Mouse (Mus musculus) limb, embryonic 13.5 days (tissue): ENCODE data around the gene Tspan9. TPM values are rescaled to one million over a fixed set of nuclear protein-coding genes. Genes with fewer than 3 reads are reported as not detected.

Source experiments
- ATAC-seq: fragments of 200-750 bp; cut with Nextera tagmentation; 2 replicates; pipeline ENCODE4 v1.8.0; 2017; ENCODE audit warnings: low read depth, moderate number of reproducible peaks, moderate TSS enrichment; ENCODE audit not compliant: low FRiP score
- H3K27ac ChIP-seq: fragments of 300-500 bp; sonication (generic); 2 replicates; pipeline ENCODE4 v1.5.1; 2015; ENCODE audit warnings: inconsistent platforms, mild to moderate bottlenecking, moderate library complexity
- H3K27me3 ChIP-seq: fragments of 300-500 bp; sonication (generic); 2 replicates; pipeline ENCODE4 v1.6.1; 2015; ENCODE audit warnings: mild to moderate bottlenecking, inconsistent platforms
- H3K36me3 ChIP-seq: fragments of 300-500 bp; sonication (generic); 2 replicates; pipeline ENCODE4 v1.6.1; 2015; ENCODE audit warnings: inconsistent platforms, mild to moderate bottlenecking, moderate library complexity
- H3K4me1 ChIP-seq: fragments of 300-500 bp; sonication (generic); 2 replicates; pipeline ENCODE4 v1.6.1; 2015; ENCODE audit warnings: inconsistent platforms
- H3K4me2 ChIP-seq: fragments of 300-500 bp; sonication (generic); replicated peaks from 2 replicates; pipeline ENCODE4 v1.6.1; 2015; ENCODE audit warnings: inconsistent platforms, mild to moderate bottlenecking, moderate library complexity
- H3K4me3 ChIP-seq: fragments of 300-500 bp; sonication (generic); 2 replicates; pipeline ENCODE4 v1.5.1; 2015; ENCODE audit warnings: moderate library complexity, mild to moderate bottlenecking, inconsistent platforms
- H3K9ac ChIP-seq: fragments of 300-500 bp; sonication (generic); 2 replicates; pipeline ENCODE4 v1.6.1; 2015; ENCODE audit warnings: mild to moderate bottlenecking, inconsistent platforms
- H3K9me3 ChIP-seq: fragments of 300-500 bp; sonication (generic); 2 replicates; pipeline ENCODE4 v1.6.1; 2016; ENCODE audit warnings: inconsistent platforms
- WGBS: fragments of 180-500 bp; shearing (Covaris S2); methylation state at CpG from one replicate; pipeline ENCODE4 v1.1.7; 2015; 5-methylcytosine and 5-hydroxymethylcytosine counted together
- polyA plus RNA-seq: library from polyadenylated mRNA; unstranded; fragments of >200 nt; fragmentation: Nextera tagmentation; extraction: Ambion mirVana; gene quantifications from 2 replicates; pipeline ENCODE4 v1.2.1, GENCODE M21; 2015

Gene Tspan9
- polyA plus RNA-seq, 1 experiment from 2014 or later = 125 TPM

DNA sequence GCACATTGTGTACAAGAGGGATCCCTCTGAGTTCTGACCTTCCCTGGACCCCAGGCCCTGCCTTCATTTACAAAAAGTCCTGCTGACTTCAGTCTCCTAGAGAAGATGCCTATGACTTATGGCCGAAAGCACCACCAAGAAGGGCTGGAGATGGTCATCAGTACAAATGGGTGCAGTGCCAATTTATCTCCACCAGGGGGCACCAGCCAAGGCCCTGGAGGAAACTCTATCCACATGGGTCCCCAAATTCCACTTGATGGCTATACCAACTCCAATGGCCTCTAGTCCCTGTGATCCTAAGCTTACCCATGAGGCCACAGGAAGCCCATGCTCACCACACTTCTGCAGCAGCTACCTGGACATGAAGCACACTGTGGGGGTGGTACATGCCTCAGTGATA is 79.9 kb downstream of the Tspan9 start:
- peaks cover 12% of the 10 kb centered on the region; the same call in 1 of the 2 replicates for H3K36me3 ChIP-seq
- no peaks in the 10 kb centered on the region for H3K9me3 ChIP-seq
- H3K4me1 ChIP-seq = peaks cover 46% of the 10 kb centered on the region
- no peak for ATAC-seq
- no peak overlapping the region for H3K27ac ChIP-seq
- no peak overlapping the region for H3K4me3 ChIP-seq
- no peaks in the 10 kb centered on the region for H3K27me3 ChIP-seq
- WGBS = 91% methylated on average over 1 of the region's 1 CpGs
- H3K9ac ChIP-seq = no peak overlapping the region
- no peak overlapping the region for H3K4me2 ChIP-seq

GRCm38 (mm10) chr6:128062784-128063183 is 80.6 kb downstream of the Tspan9 start:
- Histone ChIP-seq H3K36me3 (peaks cover 12% of the 10 kb centered on the region; the same call in 1 of the 2 replicates), H3K4me2 (no peak overlapping the region), H3K4me3 (no peak overlapping the region), H3K27ac (no peak overlapping the region), H3K27me3 (no peaks in the 10 kb centered on the region), H3K4me1 (peaks cover 43% of the 10 kb centered on the region), H3K9me3 (no peaks in the 10 kb centered on the region), H3K9ac (no peak overlapping the region)
- WGBS = 60% methylated on average over 6 of the region's 6 CpGs
- no peak for ATAC-seq

GRCm38 (mm10) chr6:128062216-128062615 is 81.2 kb downstream of the Tspan9 start:
- Histone ChIP-seq H3K27me3 (no peaks in the 10 kb centered on the region), H3K36me3 (peaks cover 12% of the 10 kb centered on the region; the same call in 1 of the 2 replicates), H3K4me2 (no peak overlapping the region), H3K9ac (no peak overlapping the region), H3K27ac (no peak overlapping the region), H3K4me1 (peaks cover 37% of the 10 kb centered on the region), H3K4me3 (no peak overlapping the region), H3K9me3 (no peaks in the 10 kb centered on the region)
- ATAC-seq = no peak
- WGBS = 88% methylated on average over 13 of the region's 13 CpGs

GRCm38 (mm10) chr6:128061342-128061741 is 82.1 kb downstream of the Tspan9 start:
- no peak overlapping the region for H3K4me3 ChIP-seq
- H3K4me1 ChIP-seq = peaks cover 29% of the 10 kb centered on the region
- ATAC-seq = no peak
- no peak overlapping the region for H3K9ac ChIP-seq
- H3K27me3 ChIP-seq = no peaks in the 10 kb centered on the region
- WGBS = 79% methylated on average over 5 of the region's 5 CpGs
- H3K27ac ChIP-seq = no peak overlapping the region
- H3K4me2 ChIP-seq = no peak overlapping the region
- H3K36me3 ChIP-seq = peaks cover 12% of the 10 kb centered on the region; the same call in 1 of the 2 replicates
- H3K9me3 ChIP-seq = no peaks in the 10 kb centered on the region

- H3K36me3 ChIP-seq = peaks cover 12% of the 10 kb centered on the region; the same call in 1 of the 2 replicates
- H3K9ac ChIP-seq = 0 out of 2 replicates have a peak overlapping the region, but pooled peaks have one; percentile 48
- H3K27me3 ChIP-seq = no peaks in the 10 kb centered on the region
- no peak overlapping the region for H3K4me3 ChIP-seq
- H3K4me1 ChIP-seq = peaks cover 25% of the 10 kb centered on the region
- no peak overlapping the region for H3K4me2 ChIP-seq
- H3K27ac ChIP-seq = no peak overlapping the region
- 16% methylated on average over 9 of the region's 9 CpGs for WGBS
- no peak for ATAC-seq
- H3K9me3 ChIP-seq = no peaks in the 10 kb centered on the region
Measured at GRCm38 (mm10) chr6:128058570-128058969, 84.8 kb downstream of the Tspan9 start.

- Histone ChIP-seq H3K27me3 (no peaks in the 10 kb centered on the region), H3K27ac (no peak overlapping the region), H3K4me3 (no peak overlapping the region), H3K4me1 (peaks cover 29% of the 10 kb centered on the region), H3K36me3 (peaks cover 12% of the 10 kb centered on the region; the same call in 1 of the 2 replicates), H3K4me2 (no peak overlapping the region), H3K9me3 (no peaks in the 10 kb centered on the region), H3K9ac (no peak overlapping the region)
- WGBS = 50% methylated on average over 7 of the region's 7 CpGs
- ATAC-seq = no peak
Measured at GRCm38 (mm10) chr6:128058157-128058556, 85.2 kb downstream of the Tspan9 start.

GRCm38 (mm10) chr6:128053000-128053732 is 90.2 kb downstream of the Tspan9 start:
- H3K36me3 ChIP-seq = 0 out of 2 replicates have a peak, but pooled peaks cover 4% of the 10 kb centered on the region
- no peak overlapping the region for H3K9ac ChIP-seq
- H3K4me1 ChIP-seq = peaks cover 27% of the 10 kb centered on the region
- ATAC-seq = peak; percentile 66
- H3K4me2 ChIP-seq = no peak overlapping the region
- no peaks in the 10 kb centered on the region for H3K9me3 ChIP-seq
- H3K4me3 ChIP-seq = no peak overlapping the region
- H3K27me3 ChIP-seq = no peaks in the 10 kb centered on the region
- H3K27ac ChIP-seq = peak overlapping the region; percentile 22; the same call in 1 of the 2 replicates
- WGBS = 61% methylated on average over 10 of the region's 10 CpGs

GRCm38 (mm10) chr6:128047671-128048070 is 95.7 kb downstream of the Tspan9 start:
- Histone ChIP-seq H3K4me3 (no peak overlapping the region), H3K4me2 (no peak overlapping the region), H3K9ac (no peak overlapping the region), H3K9me3 (no peaks in the 10 kb centered on the region), H3K36me3 (0 out of 2 replicates have a peak, but pooled peaks cover 4% of the 10 kb centered on the region), H3K27me3 (no peaks in the 10 kb centered on the region), H3K27ac (no peak overlapping the region), H3K4me1 (peaks cover 4% of the 10 kb centered on the region)
- 52% methylated on average over 7 of the region's 7 CpGs for WGBS
- no peak for ATAC-seq

DNA sequence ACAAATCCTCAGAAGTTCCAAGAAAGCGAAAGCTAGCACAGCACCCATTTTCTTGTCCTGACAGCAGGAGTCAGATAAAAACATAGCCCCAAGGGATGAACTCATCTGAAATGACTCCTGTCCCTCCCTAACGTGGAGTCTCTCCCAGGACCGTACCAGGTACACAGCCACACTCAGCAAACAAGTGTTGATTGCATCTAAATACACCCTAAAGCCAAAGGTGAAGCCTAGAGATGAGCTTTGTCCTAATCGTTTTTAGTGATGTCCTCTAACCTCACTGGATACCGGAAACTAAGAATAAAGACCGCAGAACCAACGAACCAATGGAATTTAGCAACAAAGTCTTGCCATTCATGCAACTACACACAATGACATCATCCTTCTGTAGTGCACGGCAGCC is 96.2 kb downstream of the Tspan9 start:
- H3K4me1 ChIP-seq = peaks cover 4% of the 10 kb centered on the region
- 0 out of 2 replicates have a peak, but pooled peaks cover 4% of the 10 kb centered on the region for H3K36me3 ChIP-seq
- H3K4me2 ChIP-seq = no peak overlapping the region
- H3K9me3 ChIP-seq = no peaks in the 10 kb centered on the region
- no peak overlapping the region for H3K9ac ChIP-seq
- H3K27me3 ChIP-seq = no peaks in the 10 kb centered on the region
- no peak overlapping the region for H3K27ac ChIP-seq
- no peak overlapping the region for H3K4me3 ChIP-seq
- ATAC-seq = no peak
- WGBS = 82% methylated on average over 8 of the region's 8 CpGs

- Histone ChIP-seq H3K27ac (no peak overlapping the region), H3K9me3 (no peaks in the 10 kb centered on the region), H3K4me1 (peaks cover 8% of the 10 kb centered on the region), H3K9ac (no peak overlapping the region), H3K36me3 (0 out of 2 replicates have a peak, but pooled peaks cover 4% of the 10 kb centered on the region), H3K4me3 (no peak overlapping the region), H3K27me3 (no peaks in the 10 kb centered on the region), H3K4me2 (no peak overlapping the region)
- WGBS = 66% methylated on average over 6 of the region's 6 CpGs
- ATAC-seq = no peak
Measured at GRCm38 (mm10) chr6:128046799-128047198, 96.6 kb downstream of the Tspan9 start.

DNA sequence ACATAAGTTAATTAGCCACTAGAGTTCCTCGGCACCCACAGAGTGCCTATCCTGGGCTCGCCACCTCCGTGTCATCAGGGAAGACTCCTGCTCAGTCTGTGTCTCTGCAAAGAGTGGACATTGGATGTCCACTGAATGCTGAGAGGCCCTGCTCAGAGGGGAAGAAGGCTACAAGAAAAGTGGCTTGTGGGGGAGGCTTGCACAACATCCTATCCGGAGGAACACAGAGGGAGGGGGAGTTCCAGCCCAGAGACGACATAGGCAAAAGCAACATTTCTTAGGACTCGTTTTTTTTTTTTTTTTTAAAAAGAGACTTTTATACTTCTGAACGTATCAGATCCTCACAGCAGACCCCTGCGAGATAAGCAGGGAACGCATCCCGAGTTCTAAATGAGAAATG is 98.7 kb downstream of the Tspan9 start:
- Histone ChIP-seq H3K36me3 (0 out of 2 replicates have a peak, but pooled peaks cover 1% of the 10 kb centered on the region), H3K9me3 (no peaks in the 10 kb centered on the region), H3K4me2 (no peak overlapping the region), H3K27ac (no peak overlapping the region), H3K4me3 (no peak overlapping the region), H3K9ac (no peak overlapping the region), H3K4me1 (peaks cover 8% of the 10 kb centered on the region), H3K27me3 (no peaks in the 10 kb centered on the region)
- no peak for ATAC-seq
- 82% methylated on average over 10 of the region's 10 CpGs for WGBS

- Histone ChIP-seq H3K4me3 (no peak overlapping the region), H3K27me3 (no peaks in the 10 kb centered on the region), H3K27ac (no peak overlapping the region), H3K4me2 (no peak overlapping the region), H3K9ac (no peak overlapping the region), H3K9me3 (no peaks in the 10 kb centered on the region), H3K36me3 (no peaks in the 10 kb centered on the region), H3K4me1 (peaks cover 11% of the 10 kb centered on the region)
- no peak for ATAC-seq
- WGBS = 82% methylated on average over 6 of the region's 6 CpGs
Measured at GRCm38 (mm10) chr6:128043486-128043885, 99.9 kb downstream of the Tspan9 start.
